Mouse (Mus musculus): Measurements from ENCODE around the gene Szrd1.
A peak's percentile ranks its signal among the peaks of the same experiment; 100 is the strongest.

Szrd1 gene

GRCm38 (mm10) chr4:141115398-141115797, 24.2 kb downstream of the Szrd1 start:
- no peak for DNase-seq (ENCODE audit: extremely low spot score)

- DNase-seq (ENCODE audit: extremely low spot score) = no peak
These were observed 25.0 kb downstream of the Szrd1 start for GRCm38 (mm10) chr4:141114521-141114981.

- no peak for DNase-seq (ENCODE audit: extremely low spot score)
These were observed 25.7 kb downstream of the Szrd1 start for GRCm38 (mm10) chr4:141113831-141114230.

GRCm38 (mm10) chr4:141108196-141108732, 31.3 kb downstream of the Szrd1 start:
- DNase-seq (ENCODE audit: extremely low spot score) = no peak

- DNase-seq (ENCODE audit: extremely low spot score) = no peak
These were observed 32.9 kb downstream of the Szrd1 start for GRCm38 (mm10) chr4:141106526-141107183.

- DNase-seq (ENCODE audit: extremely low spot score) = peak; percentile 26
These were observed 37.7 kb downstream of the Szrd1 start for GRCm38 (mm10) chr4:141101855-141102254.

GRCm38 (mm10) chr4:141101291-141101690, 38.3 kb downstream of the Szrd1 start:
- DNase-seq (ENCODE audit: extremely low spot score) = no peak

GRCm38 (mm10) chr4:141099956-141100355, 39.6 kb downstream of the Szrd1 start:
- DNase-seq (ENCODE audit: extremely low spot score) = no peak

GRCm38 (mm10) chr4:141098935-141099334, 40.6 kb downstream of the Szrd1 start:
- DNase-seq (ENCODE audit: extremely low spot score) = no peak

GRCm38 (mm10) chr4:141096710-141097109, 42.9 kb downstream of the Szrd1 start:
- DNase-seq (ENCODE audit: extremely low spot score) = no peak

- no peak for DNase-seq (ENCODE audit: extremely low spot score)
These were observed 44.6 kb downstream of the Szrd1 start for GRCm38 (mm10) chr4:141095016-141095415.

GRCm38 (mm10) chr4:141088714-141089113, 50.9 kb downstream of the Szrd1 start:
- DNase-seq (ENCODE audit: extremely low spot score) = no peak

- DNase-seq (ENCODE audit: extremely low spot score) = no peak
These were observed 51.5 kb downstream of the Szrd1 start, which contains the start of gene Spata21 for GRCm38 (mm10) chr4:141088033-141088432. Gene Spata21, plus strand, starts transcription at chr4:141088333.

- DNase-seq (ENCODE audit: extremely low spot score) = no peak
These were observed 52.7 kb downstream of the Szrd1 start for GRCm38 (mm10) chr4:141086862-141087261.

- DNase-seq (ENCODE audit: extremely low spot score) = no peak
These were observed 61.0 kb downstream of the Szrd1 start for GRCm38 (mm10) chr4:141078510-141079137.

GRCm38 (mm10) chr4:141077681-141078509, 61.7 kb downstream of the Szrd1 start, which contains the start of gene Necap2:
Gene Necap2, minus strand, starts transcription at chr4:141078357.
- peak; percentile 93 for DNase-seq (ENCODE audit: extremely low spot score)

GRCm38 (mm10) chr4:141076761-141077506, 62.6 kb downstream of the Szrd1 start:
- no peak for DNase-seq (ENCODE audit: extremely low spot score)

GRCm38 (mm10) chr4:141074109-141074508, 65.5 kb downstream of the Szrd1 start:
- DNase-seq (ENCODE audit: extremely low spot score) = no peak

- no peak for DNase-seq (ENCODE audit: extremely low spot score)
These were observed 65.9 kb downstream of the Szrd1 start for GRCm38 (mm10) chr4:141073661-141074060.

GRCm38 (mm10) chr4:141072502-141072901, 67.1 kb downstream of the Szrd1 start:
- no peak for DNase-seq (ENCODE audit: extremely low spot score)

GRCm38 (mm10) chr4:141069731-141070130, 69.8 kb downstream of the Szrd1 start:
- peak; percentile 38 for DNase-seq (ENCODE audit: extremely low spot score)
